Mouse (Mus musculus): Measurements from ENCODE around the gene Casp9. TPM values are rescaled to one million over a fixed set of nuclear protein-coding genes. Genes with fewer than 3 reads are reported as not detected.

The Casp9 gene
- polyA plus RNA-seq, 1 experiment, result 27.8 TPM

GRCm38 (mm10) chr4:141796954-141797353, 3.5 kb downstream of the Casp9 start:
- no peak for TF ChIP-seq POLR2A (IDR thresholded peaks at IDR 0.05; ENCODE audit: borderline replicate concordance, extremely low read depth, insufficient read depth, insufficient read length, poor library complexity, severe bottlenecking)
- TF ChIP-seq CTCF (IDR thresholded peaks at IDR 0.05; ENCODE audit: borderline replicate concordance, extremely low read depth, insufficient read depth, insufficient read length), result no peak
- no peak for DNase-seq (ENCODE audit: low read depth)

DNA sequence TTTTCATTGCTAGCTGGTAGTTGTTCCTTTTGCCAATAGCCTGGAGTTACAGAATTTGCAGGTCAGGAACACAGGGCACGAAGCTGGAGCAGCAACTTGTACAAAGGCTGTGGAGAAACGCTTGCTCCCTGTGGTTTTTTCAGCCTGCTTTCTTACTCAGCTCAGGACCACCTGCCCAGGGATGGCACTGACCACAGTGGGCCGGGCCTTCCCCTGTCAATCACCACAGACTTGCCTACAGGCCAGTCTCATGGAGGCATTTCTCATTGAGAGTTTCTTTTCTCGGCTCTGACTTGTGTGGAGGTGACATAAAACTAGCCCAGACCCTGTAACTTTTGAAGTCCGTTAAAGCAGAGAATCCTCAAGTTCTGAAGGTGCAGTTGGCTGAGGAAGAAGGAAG, 4.1 kb downstream of the Casp9 start:
- TF ChIP-seq CTCF (IDR thresholded peaks at IDR 0.05; ENCODE audit: borderline replicate concordance, extremely low read depth, insufficient read depth, insufficient read length) (no peak), POLR2A (IDR thresholded peaks at IDR 0.05; ENCODE audit: borderline replicate concordance, extremely low read depth, insufficient read depth, insufficient read length, poor library complexity, severe bottlenecking) (no peak)
- no peak for DNase-seq (ENCODE audit: low read depth)

GRCm38 (mm10) chr4:141804105-141804504, 10.7 kb downstream of the Casp9 start:
- TF ChIP-seq POLR2A (IDR thresholded peaks at IDR 0.05; ENCODE audit: borderline replicate concordance, extremely low read depth, insufficient read depth, insufficient read length, poor library complexity, severe bottlenecking) (no peak), CTCF (IDR thresholded peaks at IDR 0.05; ENCODE audit: borderline replicate concordance, extremely low read depth, insufficient read depth, insufficient read length) (no peak)
- DNase-seq (ENCODE audit: low read depth), result no peak

DNA sequence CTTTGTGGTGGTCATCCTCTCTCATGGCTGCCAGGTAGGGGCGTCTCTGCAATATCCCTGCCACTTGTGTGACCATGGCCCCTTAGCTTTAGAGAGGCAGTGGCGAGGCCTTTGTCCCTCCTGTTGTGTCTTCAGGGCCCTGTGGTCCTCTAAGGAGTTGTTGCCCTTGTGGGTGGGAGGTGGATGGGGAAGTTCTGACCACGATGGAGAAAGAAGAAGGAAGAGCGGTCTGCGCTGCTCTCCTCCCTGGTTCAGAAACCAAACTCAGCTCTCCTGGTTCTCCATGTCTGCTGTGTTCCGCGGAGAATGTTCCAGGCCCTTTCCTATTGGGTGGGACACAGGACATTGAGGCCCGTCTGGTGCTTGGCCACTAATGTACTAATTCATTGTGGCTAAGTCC, 12.5 kb downstream of the Casp9 start:
- TF ChIP-seq CTCF (IDR thresholded peaks at IDR 0.05; ENCODE audit: borderline replicate concordance, extremely low read depth, insufficient read depth, insufficient read length), result no peak
- no peak for TF ChIP-seq POLR2A (IDR thresholded peaks at IDR 0.05; ENCODE audit: borderline replicate concordance, extremely low read depth, insufficient read depth, insufficient read length, poor library complexity, severe bottlenecking)
- DNase-seq (ENCODE audit: low read depth), result no peak

DNA sequence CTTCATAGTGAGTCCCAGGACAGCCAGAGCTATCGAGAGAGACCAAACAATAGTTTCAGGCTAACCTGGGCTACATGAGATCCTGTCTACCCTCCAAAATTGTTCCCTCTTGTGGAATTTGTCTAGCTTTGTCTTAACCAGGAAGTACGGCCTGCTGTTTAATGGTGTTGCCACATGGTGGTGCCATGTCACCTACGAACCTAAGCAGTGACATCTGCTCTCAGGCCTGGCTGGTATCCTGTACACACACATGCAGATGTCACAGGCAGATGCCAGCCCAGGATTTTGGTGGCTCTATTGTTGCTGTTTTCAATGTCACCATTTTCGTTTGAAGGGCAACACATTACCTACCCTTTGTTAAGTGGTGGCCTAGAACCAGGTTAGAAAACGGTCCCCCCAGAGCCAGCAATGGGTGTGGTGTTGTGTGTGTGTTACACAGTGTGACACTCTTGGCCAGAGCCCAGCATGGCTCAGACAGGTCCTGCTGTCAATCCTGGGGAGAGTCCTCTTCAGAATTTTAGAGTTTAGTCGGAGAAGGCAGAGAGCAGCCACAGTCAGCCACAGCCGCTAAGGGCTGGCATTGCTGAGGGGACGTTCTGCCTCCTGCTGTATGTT, 16.5 kb downstream of the Casp9 start:
- peak; percentile 69; the same call in 1 of the 2 replicates for TF ChIP-seq CTCF (IDR thresholded peaks at IDR 0.05; ENCODE audit: borderline replicate concordance, extremely low read depth, insufficient read depth, insufficient read length)
- no peak for TF ChIP-seq POLR2A (IDR thresholded peaks at IDR 0.05; ENCODE audit: borderline replicate concordance, extremely low read depth, insufficient read depth, insufficient read length, poor library complexity, severe bottlenecking)
- DNase-seq (ENCODE audit: low read depth), result peak; percentile 85

DNA sequence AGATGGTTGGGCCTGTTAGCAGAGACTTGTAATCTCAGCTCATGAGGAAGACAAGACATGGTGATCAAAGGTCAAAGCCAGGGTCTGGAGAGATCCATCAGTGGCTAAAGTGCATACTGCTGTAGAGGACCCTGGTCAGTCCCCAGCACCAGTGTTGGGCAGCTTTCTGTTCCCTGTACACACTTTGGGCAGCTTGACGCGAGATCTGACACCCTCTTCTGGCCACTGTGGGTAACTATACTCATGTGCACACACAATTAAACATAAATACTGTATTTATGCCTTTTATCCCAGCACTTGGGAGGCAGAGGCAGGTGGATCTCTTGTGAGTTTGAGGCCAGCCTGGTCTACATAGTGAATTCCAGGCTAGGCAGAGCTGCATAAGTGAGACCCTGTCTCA, 17.6 kb downstream of the Casp9 start:
- no peak for TF ChIP-seq POLR2A (IDR thresholded peaks at IDR 0.05; ENCODE audit: borderline replicate concordance, extremely low read depth, insufficient read depth, insufficient read length, poor library complexity, severe bottlenecking)
- no peak for TF ChIP-seq CTCF (IDR thresholded peaks at IDR 0.05; ENCODE audit: borderline replicate concordance, extremely low read depth, insufficient read depth, insufficient read length)

DNA sequence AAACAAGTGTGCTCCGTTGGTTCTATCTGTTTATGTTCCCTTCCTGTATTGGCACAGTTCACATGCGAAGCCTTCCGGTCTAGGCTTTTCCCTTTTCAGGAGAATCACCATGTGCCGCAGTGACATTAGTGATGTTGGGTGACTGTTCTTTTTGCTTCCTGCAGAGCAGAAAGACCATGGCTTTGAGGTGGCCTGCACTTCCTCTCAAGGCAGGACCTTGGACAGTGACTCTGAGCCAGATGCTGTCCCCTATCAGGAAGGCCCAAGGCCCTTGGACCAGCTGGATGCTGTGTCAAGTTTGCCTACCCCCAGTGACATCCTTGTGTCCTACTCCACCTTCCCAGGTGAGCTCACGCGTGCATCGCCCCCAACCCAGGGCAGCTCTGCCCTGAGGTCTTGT, 18.0 kb downstream of the Casp9 start:
- TF ChIP-seq CTCF (IDR thresholded peaks at IDR 0.05; ENCODE audit: borderline replicate concordance, extremely low read depth, insufficient read depth, insufficient read length) (no peak), POLR2A (IDR thresholded peaks at IDR 0.05; ENCODE audit: borderline replicate concordance, extremely low read depth, insufficient read depth, insufficient read length, poor library complexity, severe bottlenecking) (no peak)
- DNase-seq (ENCODE audit: low read depth), result no peak

More for the DNA sequence above, 17.6 kb downstream of the Casp9 start:
- DNase-seq (ENCODE audit: low read depth), result no peak

- peak; percentile 42 for DNase-seq (ENCODE audit: low read depth)
- TF ChIP-seq CTCF (IDR thresholded peaks at IDR 0.05; ENCODE audit: borderline replicate concordance, extremely low read depth, insufficient read depth, insufficient read length) (no peak), POLR2A (IDR thresholded peaks at IDR 0.05; ENCODE audit: borderline replicate concordance, extremely low read depth, insufficient read depth, insufficient read length, poor library complexity, severe bottlenecking) (no peak)
Measured at GRCm38 (mm10) chr4:141816267-141816666, 22.9 kb downstream of the Casp9 start.

DNA sequence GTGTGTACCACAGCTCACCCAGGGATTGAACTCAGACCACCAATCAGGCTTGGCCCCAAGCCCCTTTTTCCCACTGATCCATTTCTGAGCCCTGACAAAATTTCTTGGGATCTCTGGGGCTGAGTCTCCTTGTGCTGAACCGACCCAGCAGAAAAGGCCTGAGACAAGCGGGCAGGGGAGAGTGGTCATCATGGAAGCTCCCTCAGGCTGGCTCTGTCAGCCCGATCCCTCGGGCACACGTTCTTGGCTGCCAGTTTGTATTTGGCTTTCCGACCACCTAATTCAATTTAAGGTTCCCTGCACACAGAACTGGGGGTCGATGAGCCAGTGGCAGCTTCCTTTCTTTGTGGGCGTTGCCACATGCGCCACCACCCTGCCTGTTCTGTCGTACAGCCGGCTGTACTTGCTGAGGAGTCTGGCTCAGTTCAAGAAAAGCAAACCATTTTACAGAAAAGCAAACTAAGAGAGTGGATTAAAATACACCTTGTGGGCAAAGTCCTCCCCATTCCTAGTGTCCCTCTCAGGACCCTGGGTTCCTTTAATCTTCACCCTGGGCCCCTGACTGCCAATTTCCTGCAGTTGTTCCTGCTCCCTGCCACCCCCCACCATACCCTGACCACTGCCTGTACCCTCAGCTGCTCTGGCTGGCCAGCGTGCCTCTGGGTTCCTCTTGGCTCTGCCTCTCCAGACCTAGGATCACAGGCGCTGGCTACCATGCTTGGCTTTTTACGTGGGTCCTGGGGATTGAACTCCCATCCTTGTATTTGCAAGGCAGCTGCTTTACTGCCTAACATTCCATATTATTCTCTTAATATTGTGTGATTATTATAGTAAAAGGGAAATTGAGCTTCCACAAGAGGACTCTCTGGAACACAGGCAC, 23.6 kb downstream of the Casp9 start:
- TF ChIP-seq POLR2A (IDR thresholded peaks at IDR 0.05; ENCODE audit: borderline replicate concordance, extremely low read depth, insufficient read depth, insufficient read length, poor library complexity, severe bottlenecking), result no peak
- no peak for TF ChIP-seq CTCF (IDR thresholded peaks at IDR 0.05; ENCODE audit: borderline replicate concordance, extremely low read depth, insufficient read depth, insufficient read length)
- DNase-seq (ENCODE audit: low read depth), result peak; percentile 10

DNA sequence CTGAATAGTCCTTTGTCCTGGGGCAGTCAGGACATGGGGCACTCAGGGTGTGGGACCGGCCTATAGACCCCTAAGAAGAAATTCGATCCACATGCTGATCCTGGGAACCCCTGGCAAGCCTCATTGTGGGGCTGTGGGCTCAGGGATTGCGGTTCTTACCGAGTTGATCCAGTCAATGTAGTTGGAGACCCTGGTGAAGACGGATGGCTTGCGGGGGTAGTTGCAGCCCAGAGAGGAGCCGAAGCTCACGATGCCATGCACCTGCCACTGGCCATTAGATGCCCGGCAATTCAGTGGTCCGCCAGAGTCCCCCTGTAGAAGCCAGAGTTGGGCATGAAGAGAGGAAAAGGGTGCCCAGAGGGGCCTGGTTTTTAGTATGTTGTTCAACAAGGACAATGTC, 24.3 kb downstream of the Casp9 start:
- TF ChIP-seq POLR2A (IDR thresholded peaks at IDR 0.05; ENCODE audit: borderline replicate concordance, extremely low read depth, insufficient read depth, insufficient read length, poor library complexity, severe bottlenecking), result no peak
- no peak for TF ChIP-seq CTCF (IDR thresholded peaks at IDR 0.05; ENCODE audit: borderline replicate concordance, extremely low read depth, insufficient read depth, insufficient read length)
- no peak for DNase-seq (ENCODE audit: low read depth)

- no peak for TF ChIP-seq CTCF (IDR thresholded peaks at IDR 0.05; ENCODE audit: borderline replicate concordance, extremely low read depth, insufficient read depth, insufficient read length)
- TF ChIP-seq POLR2A (IDR thresholded peaks at IDR 0.05; ENCODE audit: borderline replicate concordance, extremely low read depth, insufficient read depth, insufficient read length, poor library complexity, severe bottlenecking), result no peak
- DNase-seq (ENCODE audit: low read depth), result no peak
Measured at GRCm38 (mm10) chr4:141818861-141819260, 25.4 kb downstream of the Casp9 start.

All from brain, embryonic 14.5 days (tissue).